Mouse (Mus musculus) stomach, postnatal 0 days (tissue): ENCODE measurements around the gene Erc2.

ENCODE experiments used
- CTCF ChIP-seq: IDR thresholded peaks from 2 replicates; pipeline ENCODE4 v1.5.1; 2016; ENCODE audit warnings: antibody characterized with exemption, low read depth, mild to moderate bottlenecking, moderate library complexity
- EP300 ChIP-seq: optimal IDR thresholded peaks from 2 replicates; pipeline ENCODE3; 2016; ENCODE audit warnings: antibody characterized with exemption

GRCm38 (mm10) chr14:28231241-28231640 is 609.0 kb downstream of the Erc2 start:
- TF ChIP-seq EP300 (no peak), CTCF (no peak)
